Mouse (Mus musculus) urinary bladder, postnatal 10 days (tissue): ENCODE data around the gene Cenpj.

ENCODE experiments used
- DNase-seq: peaks from one replicate; pipeline ENCODE4 v3.0.0; 2022; ENCODE audit warnings: low spot score

Cenpj gene

GRCm38 (mm10) chr14:56575416-56575815 is at the start of gene Cenpj, which contains the start of gene Parp4:
Gene Cenpj, minus strand, starts transcription at chr14:56575425.
Gene Parp4, plus strand, starts transcription at chr14:56575619.
- DNase-seq: peak; percentile 54

GRCm38 (mm10) chr14:56620425-56620824 is 45.2 kb upstream of the Cenpj start:
- DNase-seq: no peak

GRCm38 (mm10) chr14:56617470-56617869 is 42.2 kb upstream of the Cenpj start:
- DNase-seq: no peak

GRCm38 (mm10) chr14:56613212-56613611 is 38.0 kb upstream of the Cenpj start:
- DNase-seq: no peak

GRCm38 (mm10) chr14:56605136-56605535 is 29.9 kb upstream of the Cenpj start:
- no peak for DNase-seq

GRCm38 (mm10) chr14:56604438-56604837 is 29.2 kb upstream of the Cenpj start:
- no peak for DNase-seq

GRCm38 (mm10) chr14:56602069-56602468 is 26.8 kb upstream of the Cenpj start:
- no peak for DNase-seq

GRCm38 (mm10) chr14:56598759-56599158 is 23.5 kb upstream of the Cenpj start:
- DNase-seq: no peak

- DNase-seq: no peak
These were observed 19.6 kb upstream of the Cenpj start for GRCm38 (mm10) chr14:56594811-56595210.

GRCm38 (mm10) chr14:56592191-56592590 is 17.0 kb upstream of the Cenpj start:
- DNase-seq: no peak

GRCm38 (mm10) chr14:56582294-56582693 is 7.1 kb upstream of the Cenpj start:
- no peak for DNase-seq

GRCm38 (mm10) chr14:56581117-56581516 is 5.9 kb upstream of the Cenpj start:
- no peak for DNase-seq

- DNase-seq: no peak
These were observed 3.8 kb upstream of the Cenpj start for GRCm38 (mm10) chr14:56579011-56579410.

- DNase-seq: no peak
These were observed 1.0 kb upstream of the Cenpj start for GRCm38 (mm10) chr14:56575969-56576901.

GRCm38 (mm10) chr14:56572546-56572945 is 2.7 kb downstream of the Cenpj start:
- no peak for DNase-seq

- DNase-seq: peak; percentile 75
These were observed 3.7 kb downstream of the Cenpj start for GRCm38 (mm10) chr14:56571310-56572093.

- DNase-seq: no peak
These were observed 6.2 kb downstream of the Cenpj start for GRCm38 (mm10) chr14:56569041-56569440.

- no peak for DNase-seq
These were observed 7.7 kb downstream of the Cenpj start for GRCm38 (mm10) chr14:56567476-56567875.

- no peak for DNase-seq
These were observed 16.1 kb downstream of the Cenpj start for GRCm38 (mm10) chr14:56559134-56559533.

- no peak for DNase-seq
These were observed 20.5 kb downstream of the Cenpj start for GRCm38 (mm10) chr14:56554716-56555115.

GRCm38 (mm10) chr14:56553331-56553730 is 21.9 kb downstream of the Cenpj start:
- no peak for DNase-seq

- no peak for DNase-seq
These were observed 22.3 kb downstream of the Cenpj start for GRCm38 (mm10) chr14:56552924-56553323.

- DNase-seq: no peak
These were observed 24.3 kb downstream of the Cenpj start for GRCm38 (mm10) chr14:56550960-56551359.
